8 mouse cellular contexts compared by ENCODE assay signal in the genomic region with DNA sequence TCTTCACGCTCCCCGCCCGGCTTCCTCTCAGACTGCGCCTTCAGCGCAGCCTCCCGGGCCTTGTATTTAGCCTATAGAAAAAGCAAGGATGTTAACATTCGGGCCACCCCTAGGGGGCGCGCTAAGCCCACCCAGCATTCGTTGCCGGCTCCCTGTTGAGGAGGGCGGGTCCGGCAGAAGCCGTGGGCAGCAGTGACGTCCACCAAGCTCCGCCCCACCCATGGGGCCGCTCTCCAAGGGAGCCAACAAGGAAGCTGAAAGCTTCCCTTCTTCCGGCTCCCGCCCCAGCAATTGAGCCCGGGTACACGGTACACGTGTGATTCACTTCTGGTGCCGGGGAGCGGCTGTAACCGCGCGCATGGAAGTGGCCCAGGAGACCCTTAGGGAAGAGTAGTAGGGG. TPM values are rescaled to one million over a fixed set of nuclear protein-coding genes. Genes with fewer than 3 reads are reported as not detected.
DNase-seq lines count a peak whose midpoint lies in the region; ATAC-seq and TF ChIP-seq lines count a peak whose summit lies in the region.

No protein-coding gene starts in this region.

- TF ChIP-seq POLR2A in liver, adult 2 months (IDR thresholded peaks at IDR 0.05; ENCODE audit: extremely low read depth, insufficient read depth, low read length): no peak

- under 1% methylated on average over 27 of the region's 27 CpGs for WGBS in heart, embryonic 12.5 days
- WGBS in kidney, embryonic 16.5 days: under 1% methylated on average over 27 of the region's 27 CpGs
- 16% methylated on average over 27 of the region's 27 CpGs for WGBS in liver, adult 2 months

- peak overlapping the region; percentile 59 for H3K4me3 ChIP-seq in erythroblast, embryonic 14.5 days (replicated peaks)
- peak overlapping the region; percentile 51 for H3K4me3 ChIP-seq in heart, embryonic 12.5 days
- H3K4me3 ChIP-seq in kidney, embryonic 16.5 days (ENCODE audit: low read length): peak overlapping the region; percentile 43
- peak overlapping the region; percentile 54 for H3K4me3 ChIP-seq in liver, adult 2 months (ENCODE audit: insufficient read depth, low read depth, low read length)

- H3K36me3 ChIP-seq in erythroblast, embryonic 14.5 days (ENCODE audit: control insufficient read depth): peaks cover 97% of the 10 kb centered on the region
- H3K36me3 ChIP-seq in heart, embryonic 12.5 days: peaks cover 78% of the 10 kb centered on the region
- H3K36me3 ChIP-seq in kidney, embryonic 16.5 days (ENCODE audit: insufficient read depth, low read length): peaks cover 51% of the 10 kb centered on the region
- H3K36me3 ChIP-seq in liver, adult 2 months (ENCODE audit: control insufficient read depth, insufficient read depth, low read length): peaks cover 12% of the 10 kb centered on the region

- H3K4me2 ChIP-seq in heart, embryonic 12.5 days: peak overlapping the region; percentile 77
- H3K4me2 ChIP-seq in kidney, embryonic 16.5 days (replicated peaks; ENCODE audit: low read depth, low read length): peak overlapping the region; percentile 68

- H3K27me3 ChIP-seq in erythroblast, embryonic 14.5 days (ENCODE audit: control insufficient read depth): no peaks in the 10 kb centered on the region
- no peaks in the 10 kb centered on the region for H3K27me3 ChIP-seq in heart, embryonic 12.5 days (replicated peaks)
- no peaks in the 10 kb centered on the region for H3K27me3 ChIP-seq in kidney, embryonic 16.5 days (ENCODE audit: insufficient read depth, low read length)
- no peaks in the 10 kb centered on the region for H3K27me3 ChIP-seq in liver, adult 2 months (ENCODE audit: control insufficient read depth, insufficient read depth, low read length)

- no peaks in the 10 kb centered on the region for H3K79me2 ChIP-seq in liver, adult 2 months (ENCODE audit: control insufficient read depth, insufficient read depth, low read length)

- TF ChIP-seq CTCF in liver, adult 2 months (IDR thresholded peaks at IDR 0.05; ENCODE audit: low read depth, low read length): peak; percentile 91

- peaks cover 61% of the 10 kb centered on the region for H3K4me1 ChIP-seq in erythroblast, embryonic 14.5 days (ENCODE audit: control insufficient read depth)
- peaks cover 29% of the 10 kb centered on the region for H3K4me1 ChIP-seq in heart, embryonic 12.5 days (replicated peaks)
- peaks cover 25% of the 10 kb centered on the region for H3K4me1 ChIP-seq in kidney, embryonic 16.5 days (ENCODE audit: insufficient read depth, low read length)
- H3K4me1 ChIP-seq in liver, adult 2 months (ENCODE audit: control insufficient read depth, insufficient read depth, low read length): peaks cover 4% of the 10 kb centered on the region

- peak; percentile 98 for DNase-seq in CD4-positive, CD25-positive, alpha-beta regulatory T cell, adult 2 months (ENCODE audit: low read depth, low spot score)
- DNase-seq in brain, embryonic 18.5 days (ENCODE audit: low read depth, low spot score): peak; percentile 86
- DNase-seq in liver, adult 2 months (ENCODE audit: extremely low read depth, low read depth, low spot score): peak; percentile 77
- DNase-seq in spleen, postnatal 36 days (ENCODE audit: low spot score in 2 of 2): peak; percentile 95 to 96

- ATAC-seq in heart, embryonic 12.5 days (ENCODE audit: insufficient number of reproducible peaks, low FRiP score): peak; percentile 94
- peak; percentile 93 for ATAC-seq in kidney, embryonic 16.5 days (ENCODE audit: low FRiP score, low TSS enrichment)
- peak; percentile 92 for ATAC-seq in monocyte, adult 5-6 weeks (replicated peaks; ENCODE audit: insufficient number of reproducible peaks, low FRiP score, low TSS enrichment, poor library complexity, severe bottlenecking)

- H3K9me3 ChIP-seq in erythroblast, embryonic 14.5 days (ENCODE audit: control insufficient read depth, low read length): no peaks in the 10 kb centered on the region
- H3K9me3 ChIP-seq in heart, embryonic 12.5 days (replicated peaks): no peaks in the 10 kb centered on the region
- H3K9me3 ChIP-seq in kidney, embryonic 16.5 days (ENCODE audit: low read length): no peaks in the 10 kb centered on the region

- H3K9ac ChIP-seq in heart, embryonic 12.5 days: peak overlapping the region; percentile 63
- peak overlapping the region; percentile 55 for H3K9ac ChIP-seq in kidney, embryonic 16.5 days (replicated peaks; ENCODE audit: low read length)
- peak overlapping the region; percentile 62 for H3K9ac ChIP-seq in liver, adult 2 months (ENCODE audit: low read depth, low read length)

- peak overlapping the region; percentile 12; the same call in 1 of the 2 replicates for H3K27ac ChIP-seq in heart, embryonic 12.5 days (ENCODE audit: poor library complexity, severe bottlenecking)
- peak overlapping the region; percentile 67 for H3K27ac ChIP-seq in kidney, embryonic 16.5 days (ENCODE audit: low read length)
- peak overlapping the region; percentile 23; the same call in 1 of the 2 replicates for H3K27ac ChIP-seq in liver, adult 2 months (replicated peaks; ENCODE audit: insufficient read depth, low read depth, low read length)

RNA-seq across cellular contexts. Expression of a gene that starts 10.6 kb away (rescaled TPM):
- 10.3 and 12.3 TPM in 2 replicates for polyA plus RNA-seq in erythroblast, embryonic 14.5 days (2012)
- 65.4 and 68.6 TPM in 2 replicates for polyA plus RNA-seq in heart, embryonic 12.5 days (2016; fragmentation: Nextera tagmentation; extraction: Ambion mirVana)
- polyA plus RNA-seq in kidney, embryonic 16.5 days (2015; fragmentation: Nextera tagmentation; extraction: Ambion mirVana): 94.7 and 97.3 TPM in 2 replicates
- total RNA-seq in liver, adult 2 months (2014; rRNA removed): 19.4 and 19.5 TPM in 2 replicates
- polyA plus RNA-seq in liver, adult 2 months (2012; rRNA removed): 12.7 and 12.8 TPM in 2 replicates
- total RNA-seq in monocyte, adult 5-6 weeks (2017): 160 to 166 TPM (median 161 TPM) in 3 replicates

RNA-seq across cellular contexts. Expression of a gene that starts 12.5 kb away (rescaled TPM):
- polyA plus RNA-seq in erythroblast, embryonic 14.5 days (2012): 4.5 and 6.0 TPM in 2 replicates
- 10.9 and 11.8 TPM in 2 replicates for polyA plus RNA-seq in heart, embryonic 12.5 days (2016; fragmentation: Nextera tagmentation; extraction: Ambion mirVana)
- 12.4 and 13.3 TPM in 2 replicates for polyA plus RNA-seq in kidney, embryonic 16.5 days (2015; fragmentation: Nextera tagmentation; extraction: Ambion mirVana)
- total RNA-seq in liver, adult 2 months (2014; rRNA removed): 7.1 and 8.5 TPM in 2 replicates
- 16.8 and 20.6 TPM in 2 replicates for polyA plus RNA-seq in liver, adult 2 months (2012; rRNA removed)
- total RNA-seq in monocyte, adult 5-6 weeks (2017): 29.9 to 43.6 TPM (median 29.9 TPM) in 3 replicates

RNA-seq across cellular contexts. Expression of a gene that starts 24.2 kb away (rescaled TPM):
- 8.1 and 8.9 TPM in 2 replicates for polyA plus RNA-seq in erythroblast, embryonic 14.5 days (2012)
- polyA plus RNA-seq in heart, embryonic 12.5 days (2016; fragmentation: Nextera tagmentation; extraction: Ambion mirVana): 35.7 and 38.9 TPM in 2 replicates
- 64.4 and 66.7 TPM in 2 replicates for polyA plus RNA-seq in kidney, embryonic 16.5 days (2015; fragmentation: Nextera tagmentation; extraction: Ambion mirVana)
- 18.1 and 19.0 TPM in 2 replicates for total RNA-seq in liver, adult 2 months (2014; rRNA removed)
- 33.5 and 34.2 TPM in 2 replicates for polyA plus RNA-seq in liver, adult 2 months (2012; rRNA removed)
- total RNA-seq in monocyte, adult 5-6 weeks (2017): 25.7 to 34.3 TPM (median 26.5 TPM) in 3 replicates

RNA-seq across cellular contexts. Expression of a gene that starts 40.4 kb away (rescaled TPM):
- 0.01 and 0.02 TPM in 2 replicates for polyA plus RNA-seq in erythroblast, embryonic 14.5 days (2012)
- 0.06 and 0.13 TPM in 2 replicates for polyA plus RNA-seq in heart, embryonic 12.5 days (2016; fragmentation: Nextera tagmentation; extraction: Ambion mirVana)
- not detected in 2 replicates for polyA plus RNA-seq in kidney, embryonic 16.5 days (2015; fragmentation: Nextera tagmentation; extraction: Ambion mirVana)
- total RNA-seq in liver, adult 2 months (2014; rRNA removed): 0.09 TPM in 1 of 2 replicates, not detected in the other
- polyA plus RNA-seq in liver, adult 2 months (2012; rRNA removed): 0.16 and 0.20 TPM in 2 replicates
- not detected in 3 replicates for total RNA-seq in monocyte, adult 5-6 weeks (2017)

RNA-seq across cellular contexts. Expression of a gene that starts 57.0 kb away (rescaled TPM):
- polyA plus RNA-seq in erythroblast, embryonic 14.5 days (2012): 575 and 672 TPM in 2 replicates
- polyA plus RNA-seq in heart, embryonic 12.5 days (2016; fragmentation: Nextera tagmentation; extraction: Ambion mirVana): 114 and 116 TPM in 2 replicates
- polyA plus RNA-seq in kidney, embryonic 16.5 days (2015; fragmentation: Nextera tagmentation; extraction: Ambion mirVana): 9.0 and 9.6 TPM in 2 replicates
- 0.07 and 0.65 TPM in 2 replicates for total RNA-seq in liver, adult 2 months (2014; rRNA removed)
- polyA plus RNA-seq in liver, adult 2 months (2012; rRNA removed): 0.07 and 0.10 TPM in 2 replicates
- total RNA-seq in monocyte, adult 5-6 weeks (2017): 2.2 to 10.4 TPM (median 8.0 TPM) in 3 replicates

Comparison
In these comparisons a context has a peak if more than half of its experiments do, and no peak if none do; other contexts are left out.
1. Peak in every context shown above with its lines: DNase-seq, ATAC-seq, H3K4me3 ChIP-seq and H3K27ac ChIP-seq.
2. H3K27ac ChIP-seq: peak in every context shown above with its lines; median percentile 67 in kidney, embryonic 16.5 days; 23 in liver, adult 2 months; 12 in heart, embryonic 12.5 days.